Mouse (Mus musculus) liver, embryonic 12.5 days (tissue): ENCODE data around the gene Amz2. TPM values are rescaled to one million over a fixed set of nuclear protein-coding genes. Genes with fewer than 3 reads are reported as not detected.

Experiments used
- ATAC-seq: fragments of 200-750 bp; cut with Nextera tagmentation; 2 replicates; pipeline ENCODE4 v1.8.0; 2017; ENCODE audit warnings: moderate number of reproducible peaks, mild to moderate bottlenecking, moderate library complexity
- H3K27ac ChIP-seq: fragments of 300-500 bp; sonication (generic); 2 replicates; pipeline ENCODE4 v1.5.1; 2016; ENCODE audit warnings: mild to moderate bottlenecking
- H3K27me3 ChIP-seq: fragments of 300-500 bp; sonication (generic); replicated peaks from 2 replicates; pipeline ENCODE4 v1.6.1; 2016; ENCODE audit warnings: mild to moderate bottlenecking, moderate library complexity
- H3K36me3 ChIP-seq: fragments of 300-500 bp; sonication (generic); 2 replicates; pipeline ENCODE4 v1.6.1; 2016; ENCODE audit warnings: mild to moderate bottlenecking, moderate library complexity
- H3K4me1 ChIP-seq: fragments of 300-500 bp; sonication (generic); 2 replicates; pipeline ENCODE4 v1.6.1; 2016
- H3K4me2 ChIP-seq: fragments of 300-500 bp; sonication (generic); 2 replicates; pipeline ENCODE4 v1.6.1; 2016; ENCODE audit warnings: mild to moderate bottlenecking, moderate library complexity
- H3K4me3 ChIP-seq: fragments of 300-500 bp; sonication (generic); 2 replicates; pipeline ENCODE4 v1.5.1; 2016; ENCODE audit warnings: mild to moderate bottlenecking, moderate library complexity
- H3K9ac ChIP-seq: fragments of 300-500 bp; sonication (generic); 2 replicates; pipeline ENCODE4 v1.6.1; 2016; ENCODE audit warnings: mild to moderate bottlenecking, moderate library complexity
- H3K9me3 ChIP-seq: fragments of 300-500 bp; sonication (generic); replicated peaks from 2 replicates; pipeline ENCODE4 v1.6.1; 2016; ENCODE audit warnings: mild to moderate bottlenecking, moderate library complexity
- WGBS: fragments of 180-500 bp; shearing (Covaris S2); methylation state at CpG from one replicate; pipeline ENCODE4 v1.1.7; 2016; ENCODE audit not compliant: insufficient replicate concordance; 5-methylcytosine and 5-hydroxymethylcytosine counted together
- polyA plus RNA-seq: library from polyadenylated mRNA; unstranded; fragments of >200 nt; fragmentation: Nextera tagmentation; extraction: Ambion mirVana; gene quantifications from 2 replicates; pipeline ENCODE4 v1.2.1, GENCODE M21; 2016

Gene Amz2
- 15.6 and 17.8 TPM in 2 replicates for polyA plus RNA-seq

DNA sequence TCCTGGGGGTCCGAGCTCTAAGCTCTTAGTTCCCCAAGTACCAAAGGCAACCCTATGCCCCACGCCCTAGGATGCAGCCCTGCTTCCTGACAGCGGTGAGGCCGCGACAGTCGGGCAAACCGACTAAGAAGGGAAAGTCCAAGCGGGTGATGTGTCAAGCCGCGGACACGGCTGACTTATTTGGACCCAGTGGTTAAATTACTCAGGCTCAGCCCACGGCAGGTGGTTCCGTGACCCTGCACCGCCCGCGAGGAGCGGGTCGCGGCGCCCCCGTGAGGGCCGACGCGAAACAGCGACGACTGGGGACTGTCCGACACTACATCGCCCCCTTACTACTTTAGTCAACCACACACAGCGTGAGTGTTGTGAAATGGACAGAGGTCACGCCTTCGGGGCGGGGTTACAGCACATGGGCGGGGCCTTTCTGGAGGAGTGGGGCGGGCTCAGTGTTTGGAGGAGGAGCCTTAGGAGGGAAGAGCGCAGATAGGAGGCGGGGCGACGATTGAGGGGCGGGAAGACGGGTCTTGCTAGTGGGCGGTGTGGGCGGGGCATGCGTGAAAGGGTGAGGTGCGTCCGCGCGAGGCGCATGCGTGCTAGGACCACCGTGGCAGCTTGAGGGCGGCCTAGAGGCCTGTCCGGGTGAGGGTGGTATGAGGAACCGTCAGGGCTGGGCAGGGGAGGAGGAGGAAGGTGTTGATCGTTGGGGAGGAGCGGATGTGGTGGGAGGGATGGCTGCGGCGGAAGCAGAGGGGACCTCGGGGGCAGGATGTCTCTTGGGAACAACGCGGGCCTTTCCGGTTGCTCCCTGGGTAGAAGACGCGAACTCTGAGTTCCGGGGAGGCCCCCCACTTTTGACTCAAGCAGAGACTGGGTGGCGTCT lies at the start of gene Amz2:
Gene Amz2, plus strand, starts transcription at position 555 of the 880 bp plus-strand sequence.
- WGBS = under 1% methylated on average over 65 of the region's 65 CpGs
- H3K27ac ChIP-seq = peak within 1 kb of the TSS; percentile 89
- peaks cover 44% of the 10 kb centered on the region for H3K4me1 ChIP-seq
- peaks cover 24% of the 10 kb centered on the region for H3K36me3 ChIP-seq
- peak; percentile 94 for ATAC-seq
- 0 out of 2 replicates have a peak, but pooled peaks cover 5% of the 10 kb centered on the region for H3K9me3 ChIP-seq
- no peaks in the 10 kb centered on the region for H3K27me3 ChIP-seq
- peak within 1 kb of the TSS; percentile 74 for H3K4me3 ChIP-seq
- H3K4me2 ChIP-seq = peak within 1 kb of the TSS; percentile 91
- peak within 1 kb of the TSS; percentile 76 for H3K9ac ChIP-seq

- peaks cover 66% of the 10 kb centered on the region for H3K4me1 ChIP-seq
- ATAC-seq = peak; percentile 91
- H3K9me3 ChIP-seq = no peaks in the 10 kb centered on the region
- H3K27me3 ChIP-seq = no peaks in the 10 kb centered on the region
- H3K36me3 ChIP-seq = peaks cover 11% of the 10 kb centered on the region
- H3K4me3 ChIP-seq = 0 out of 2 replicates have a peak overlapping the region, but pooled peaks have one; percentile 6
- H3K4me2 ChIP-seq = peak overlapping the region; percentile 56
- H3K9ac ChIP-seq = peak overlapping the region; percentile 36; the same call in 1 of the 2 replicates
- H3K27ac ChIP-seq = peak overlapping the region; percentile 52
- 32% methylated on average over 7 of the region's 7 CpGs for WGBS
Observed at GRCm38 (mm10) chr11:109376484-109377143, 49.1 kb upstream of the Amz2 start.

GRCm38 (mm10) chr11:109377477-109377876 lies 48.3 kb upstream of the Amz2 start:
- Histone ChIP-seq H3K36me3 (peaks cover 6% of the 10 kb centered on the region), H3K9me3 (no peaks in the 10 kb centered on the region), H3K9ac (peak overlapping the region; percentile 33; the same call in 1 of the 2 replicates), H3K4me2 (peak overlapping the region; percentile 56; the same call in 1 of the 2 replicates), H3K27me3 (no peaks in the 10 kb centered on the region), H3K27ac (no peak overlapping the region), H3K4me3 (no peak overlapping the region), H3K4me1 (peaks cover 66% of the 10 kb centered on the region)
- no peak for ATAC-seq
- 52% methylated on average over 10 of the region's 10 CpGs for WGBS

GRCm38 (mm10) chr11:109378051-109378450 lies 47.7 kb upstream of the Amz2 start:
- WGBS = 48% methylated on average over 7 of the region's 7 CpGs
- peaks cover 71% of the 10 kb centered on the region for H3K4me1 ChIP-seq
- no peaks in the 10 kb centered on the region for H3K9me3 ChIP-seq
- no peak overlapping the region for H3K4me2 ChIP-seq
- no peak overlapping the region for H3K4me3 ChIP-seq
- no peak overlapping the region for H3K9ac ChIP-seq
- H3K27me3 ChIP-seq = no peaks in the 10 kb centered on the region
- no peak for ATAC-seq
- H3K27ac ChIP-seq = no peak overlapping the region
- peaks cover 6% of the 10 kb centered on the region for H3K36me3 ChIP-seq

DNA sequence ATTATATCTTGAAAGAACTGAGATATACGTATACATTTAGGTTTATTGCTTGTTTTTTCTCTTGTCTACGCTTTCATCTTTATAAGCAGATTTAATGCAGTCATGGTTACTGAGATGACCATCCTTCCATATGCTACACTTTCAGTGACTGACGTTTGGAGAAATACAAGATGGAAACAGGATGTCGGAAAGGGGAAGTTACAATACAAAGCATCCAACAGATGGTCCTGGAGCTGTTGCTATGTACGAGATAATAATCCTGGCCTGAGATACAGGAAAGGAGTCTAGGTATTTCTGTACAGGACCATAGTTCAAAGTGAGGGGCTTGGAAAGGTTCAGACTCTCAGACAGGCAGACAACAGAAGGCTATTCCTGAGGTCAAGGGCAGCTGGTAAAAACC lies 45.1 kb upstream of the Amz2 start:
- no peak overlapping the region for H3K4me3 ChIP-seq

GRCm38 (mm10) chr11:109385296-109385695 lies 40.5 kb upstream of the Amz2 start:
- no peak overlapping the region for H3K9ac ChIP-seq
- no peaks in the 10 kb centered on the region for H3K36me3 ChIP-seq
- no peak overlapping the region for H3K4me2 ChIP-seq
- no peak overlapping the region for H3K27ac ChIP-seq
- peaks cover 41% of the 10 kb centered on the region for H3K4me1 ChIP-seq
- no peak overlapping the region for H3K4me3 ChIP-seq
- no peaks in the 10 kb centered on the region for H3K9me3 ChIP-seq
- no peaks in the 10 kb centered on the region for H3K27me3 ChIP-seq
- 91% methylated on average over 8 of the region's 8 CpGs for WGBS
- ATAC-seq = no peak

More for the DNA sequence above, 45.1 kb upstream of the Amz2 start:
- WGBS = 58% methylated on average over 5 of the region's 5 CpGs
- Histone ChIP-seq H3K9me3 (no peaks in the 10 kb centered on the region), H3K9ac (no peak overlapping the region), H3K36me3 (no peaks in the 10 kb centered on the region), H3K4me2 (no peak overlapping the region), H3K4me1 (peaks cover 50% of the 10 kb centered on the region), H3K27ac (no peak overlapping the region), H3K27me3 (no peaks in the 10 kb centered on the region)
- no peak for ATAC-seq

- H3K9ac ChIP-seq = no peak overlapping the region
- H3K36me3 ChIP-seq = peaks cover 19% of the 10 kb centered on the region
- H3K27me3 ChIP-seq = no peaks in the 10 kb centered on the region
- 92% methylated on average over 5 of the region's 5 CpGs for WGBS
- peaks cover 52% of the 10 kb centered on the region for H3K4me1 ChIP-seq
- no peak for ATAC-seq
- H3K4me3 ChIP-seq = no peak overlapping the region
- no peaks in the 10 kb centered on the region for H3K9me3 ChIP-seq
- H3K4me2 ChIP-seq = no peak overlapping the region
- no peak overlapping the region for H3K27ac ChIP-seq
Observed at GRCm38 (mm10) chr11:109389046-109389445, 36.7 kb upstream of the Amz2 start.

DNA sequence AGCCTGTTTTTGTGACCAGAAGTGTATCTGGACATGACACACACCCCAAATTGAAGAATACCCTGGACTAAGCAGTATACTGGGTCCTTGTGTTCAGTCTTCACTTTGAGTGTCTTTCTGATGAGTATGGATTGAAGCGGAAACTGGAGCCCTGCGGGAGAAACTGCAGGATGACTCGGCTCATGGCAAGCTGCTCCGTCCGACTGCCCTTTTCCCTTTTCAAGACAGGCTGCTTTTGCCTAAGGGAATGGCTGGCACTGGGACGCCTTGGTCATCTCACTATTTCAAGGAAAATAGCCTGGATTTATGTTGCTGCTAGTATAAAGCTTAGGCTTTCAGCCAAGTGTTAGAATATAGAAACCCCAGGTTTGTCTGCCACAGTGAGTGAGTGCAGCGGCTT lies 34.5 kb upstream of the Amz2 start:
- WGBS = 90% methylated on average over 7 of the region's 7 CpGs
- H3K9ac ChIP-seq = no peak overlapping the region
- no peak overlapping the region for H3K4me3 ChIP-seq
- H3K27ac ChIP-seq = no peak overlapping the region
- H3K4me1 ChIP-seq = peaks cover 52% of the 10 kb centered on the region
- no peaks in the 10 kb centered on the region for H3K27me3 ChIP-seq
- ATAC-seq = no peak
- no peaks in the 10 kb centered on the region for H3K9me3 ChIP-seq
- peaks cover 36% of the 10 kb centered on the region for H3K36me3 ChIP-seq
- H3K4me2 ChIP-seq = no peak overlapping the region

- no peak overlapping the region for H3K27ac ChIP-seq
- no peak overlapping the region for H3K4me3 ChIP-seq
- no peak overlapping the region for H3K9ac ChIP-seq
- H3K36me3 ChIP-seq = peaks cover 42% of the 10 kb centered on the region
- peaks cover 49% of the 10 kb centered on the region for H3K4me1 ChIP-seq
- H3K27me3 ChIP-seq = no peaks in the 10 kb centered on the region
- 75% methylated on average over 7 of the region's 7 CpGs for WGBS
- no peak overlapping the region for H3K4me2 ChIP-seq
- no peak for ATAC-seq
- no peaks in the 10 kb centered on the region for H3K9me3 ChIP-seq
Observed at GRCm38 (mm10) chr11:109391760-109392159, 34.0 kb upstream of the Amz2 start.

- H3K36me3 ChIP-seq = peaks cover 50% of the 10 kb centered on the region
- ATAC-seq = no peak
- H3K4me2 ChIP-seq = no peak overlapping the region
- H3K27me3 ChIP-seq = no peaks in the 10 kb centered on the region
- H3K9me3 ChIP-seq = no peaks in the 10 kb centered on the region
- H3K27ac ChIP-seq = no peak overlapping the region
- peaks cover 41% of the 10 kb centered on the region for H3K4me1 ChIP-seq
- H3K4me3 ChIP-seq = no peak overlapping the region
- H3K9ac ChIP-seq = no peak overlapping the region
- WGBS = 80% methylated on average over 9 of the region's 9 CpGs
Observed at GRCm38 (mm10) chr11:109392601-109393000, 33.1 kb upstream of the Amz2 start.

DNA sequence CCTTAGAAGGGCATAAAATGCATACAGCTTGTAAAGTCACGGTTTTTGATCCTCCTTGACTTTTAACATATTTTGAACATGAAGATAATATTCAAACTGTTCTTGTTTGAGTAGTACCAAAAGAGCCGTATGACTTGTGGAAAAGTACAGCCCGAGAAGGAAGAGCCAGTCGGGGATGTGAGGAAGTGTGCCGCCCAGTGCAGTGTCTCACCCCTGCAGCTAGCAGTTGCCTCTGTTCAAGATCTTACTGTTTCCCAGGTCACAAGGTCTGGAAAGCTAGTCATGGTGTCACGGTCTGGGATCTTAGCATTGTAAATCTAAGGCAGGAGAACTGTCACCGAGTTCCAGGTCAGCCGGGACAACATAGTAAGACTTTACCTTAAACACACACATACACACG lies 31.0 kb upstream of the Amz2 start:
- no peak overlapping the region for H3K27ac ChIP-seq
- no peak overlapping the region for H3K4me2 ChIP-seq
- H3K4me3 ChIP-seq = no peak overlapping the region
- H3K9ac ChIP-seq = no peak overlapping the region
- H3K36me3 ChIP-seq = peaks cover 65% of the 10 kb centered on the region
- no peaks in the 10 kb centered on the region for H3K27me3 ChIP-seq
- no peaks in the 10 kb centered on the region for H3K9me3 ChIP-seq
- ATAC-seq = no peak
- 83% methylated on average over 9 of the region's 9 CpGs for WGBS
- H3K4me1 ChIP-seq = peaks cover 24% of the 10 kb centered on the region

DNA sequence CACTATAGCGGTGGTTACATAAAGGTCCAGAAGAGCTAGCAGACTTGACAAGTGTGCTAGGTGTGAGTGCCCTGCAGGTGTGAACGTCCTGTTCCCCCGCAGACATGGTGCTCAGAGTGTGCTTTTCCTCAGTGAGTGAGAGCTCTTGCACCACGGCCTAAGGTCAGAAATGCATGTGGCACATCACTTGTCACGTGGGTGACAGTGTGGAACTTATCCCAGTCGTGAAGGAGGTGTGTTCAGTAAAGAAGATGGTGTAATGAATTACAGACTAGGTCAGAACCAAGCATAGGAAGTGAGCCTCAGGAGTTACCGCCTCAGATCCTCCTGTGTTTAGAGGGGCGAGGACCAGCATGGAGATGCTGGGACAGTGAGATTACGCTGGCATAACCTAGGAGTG lies 30.5 kb upstream of the Amz2 start:
- WGBS = 90% methylated on average over 9 of the region's 9 CpGs
- H3K27ac ChIP-seq = no peak overlapping the region
- no peak for ATAC-seq
- H3K27me3 ChIP-seq = no peaks in the 10 kb centered on the region
- H3K36me3 ChIP-seq = peaks cover 68% of the 10 kb centered on the region
- no peaks in the 10 kb centered on the region for H3K9me3 ChIP-seq
- no peak overlapping the region for H3K9ac ChIP-seq
- peaks cover 21% of the 10 kb centered on the region for H3K4me1 ChIP-seq
- no peak overlapping the region for H3K4me3 ChIP-seq
- H3K4me2 ChIP-seq = no peak overlapping the region
